Mouse (Mus musculus) layer of hippocampus, postnatal 36 days (tissue): ENCODE results near the gene Tspan17. TPM values are rescaled to one million over a fixed set of nuclear protein-coding genes. Genes with fewer than 3 reads are reported as not detected.
"Not testable (repeated sequence)": the region's sequence is repeated elsewhere in the genome, so short reads cannot be mapped to it uniquely, and the experiment has no call there.

ENCODE experiments used
- DNase-seq, 2 experiments: peaks; one replicate each; pipeline ENCODE4 v3.0.0; 2022
- total RNA-seq, 2 experiments: library from RNA; stranded (reverse); gene quantifications; 2 replicates each; pipeline ENCODE4 v1.2.3; 2021

Gene Tspan17
- total RNA-seq, 2 experiments from 2014 or later = 83.4 to 109 TPM

GRCm38 (mm10) chr13:54765281-54766191 is 23.6 kb upstream of the Tspan17 start:
- no peak for DNase-seq

DNA sequence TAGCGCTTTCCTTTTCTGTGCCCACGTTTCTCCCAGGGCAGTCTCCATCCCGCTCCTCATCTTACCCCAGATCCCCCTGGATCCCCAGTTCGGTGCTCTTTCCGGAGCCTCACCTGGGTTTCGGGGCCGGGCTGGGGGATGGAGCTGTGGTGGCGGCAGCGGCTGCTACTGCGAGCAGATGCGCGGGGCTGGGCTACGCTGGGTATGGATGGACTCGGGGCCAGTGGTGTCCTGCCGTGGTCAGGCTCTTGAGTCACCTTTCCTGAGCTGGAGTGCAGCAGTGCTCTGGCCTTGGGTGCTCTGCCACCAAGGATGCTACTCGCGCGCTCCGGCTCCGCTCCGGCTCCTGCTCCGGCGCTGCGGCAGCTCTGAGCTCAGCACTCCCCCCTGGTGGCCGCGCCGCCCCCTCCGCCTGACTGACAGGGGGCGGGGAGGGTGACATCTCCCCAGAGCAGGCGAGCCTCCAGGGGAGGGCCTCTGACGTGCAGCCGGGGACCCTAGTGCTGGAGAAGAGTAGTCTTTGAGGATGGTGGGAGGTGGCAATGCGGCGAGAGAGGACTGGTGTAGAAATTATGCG is 22.9 kb upstream of the Tspan17 start, which contains the start of gene Sncb:
TSS of gene Sncb (minus strand) at position 404 of the 577 bp plus-strand sequence.
- DNase-seq = peak; percentile 86 to 88

- no peak for DNase-seq
These were observed 22.2 kb upstream of the Tspan17 start for GRCm38 (mm10) chr13:54767012-54767411.

GRCm38 (mm10) chr13:54780592-54780991 is 8.6 kb upstream of the Tspan17 start:
- DNase-seq = no peak

DNA sequence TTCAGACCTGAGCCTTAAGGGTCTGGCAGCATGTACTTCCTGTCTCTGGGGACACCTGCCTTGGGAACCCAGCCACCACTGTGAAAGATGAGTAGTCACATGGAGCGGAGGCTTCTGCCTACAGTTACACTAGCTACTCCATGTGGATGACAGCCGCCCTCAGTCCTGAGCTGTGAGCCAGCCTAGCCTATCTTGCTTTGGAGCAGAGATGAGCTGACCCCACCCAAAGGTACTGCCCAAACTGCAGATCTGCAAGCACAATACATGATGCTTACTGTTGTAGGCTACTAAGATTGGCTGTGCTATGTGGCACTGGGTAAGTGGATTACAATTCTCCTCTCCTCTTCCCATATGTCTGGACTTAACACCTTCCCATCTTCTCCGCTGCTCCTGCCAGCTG is 8.1 kb upstream of the Tspan17 start:
- DNase-seq = no peak

- DNase-seq = no peak
These were observed 5.9 kb upstream of the Tspan17 start for GRCm38 (mm10) chr13:54783235-54783634.

DNA sequence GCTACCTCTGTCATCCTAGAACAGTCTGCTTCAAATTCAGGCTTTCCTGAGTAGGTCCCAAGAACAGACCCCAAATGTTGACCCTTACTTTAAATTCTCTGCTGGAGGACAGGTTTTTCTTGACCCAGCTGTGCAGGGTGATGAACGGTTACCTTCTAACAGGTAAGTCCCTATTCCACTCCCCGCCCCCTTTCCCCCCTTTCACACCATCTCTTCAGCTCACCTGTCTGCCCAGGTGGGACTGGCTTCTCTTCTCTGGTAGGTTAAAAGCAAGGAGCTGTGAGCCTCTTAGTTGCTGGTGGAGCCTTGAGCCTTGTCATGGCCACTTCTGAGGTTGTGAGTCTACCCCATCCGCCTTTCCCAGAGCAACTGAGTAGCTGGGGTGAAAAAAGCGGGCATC is 5.5 kb upstream of the Tspan17 start, which contains the start of gene Eif4e1b:
TSS of gene Eif4e1b (plus strand) at position 301 of the 400 bp plus-strand sequence.
- DNase-seq = no peak

DNA sequence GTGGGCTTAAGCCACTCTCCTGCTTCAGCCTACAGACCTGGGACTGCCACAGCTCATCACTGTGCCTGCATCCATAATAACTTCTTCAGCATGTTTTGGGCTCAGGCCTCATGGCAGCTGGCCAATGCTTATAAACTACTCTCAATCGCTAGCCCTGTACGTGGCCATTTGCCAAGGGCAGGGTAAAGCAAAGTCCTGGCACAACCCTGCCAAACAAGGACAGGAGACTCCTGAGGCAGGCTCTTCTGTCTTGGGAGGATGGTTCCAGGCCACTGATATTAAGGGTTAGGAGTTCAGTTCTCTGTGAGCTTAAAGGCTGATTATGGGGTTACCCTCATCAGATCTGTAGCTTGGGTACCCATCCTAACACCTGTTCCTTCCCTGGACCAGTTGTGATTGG is 1.6 kb upstream of the Tspan17 start:
- DNase-seq = not testable (repeated sequence)

DNA sequence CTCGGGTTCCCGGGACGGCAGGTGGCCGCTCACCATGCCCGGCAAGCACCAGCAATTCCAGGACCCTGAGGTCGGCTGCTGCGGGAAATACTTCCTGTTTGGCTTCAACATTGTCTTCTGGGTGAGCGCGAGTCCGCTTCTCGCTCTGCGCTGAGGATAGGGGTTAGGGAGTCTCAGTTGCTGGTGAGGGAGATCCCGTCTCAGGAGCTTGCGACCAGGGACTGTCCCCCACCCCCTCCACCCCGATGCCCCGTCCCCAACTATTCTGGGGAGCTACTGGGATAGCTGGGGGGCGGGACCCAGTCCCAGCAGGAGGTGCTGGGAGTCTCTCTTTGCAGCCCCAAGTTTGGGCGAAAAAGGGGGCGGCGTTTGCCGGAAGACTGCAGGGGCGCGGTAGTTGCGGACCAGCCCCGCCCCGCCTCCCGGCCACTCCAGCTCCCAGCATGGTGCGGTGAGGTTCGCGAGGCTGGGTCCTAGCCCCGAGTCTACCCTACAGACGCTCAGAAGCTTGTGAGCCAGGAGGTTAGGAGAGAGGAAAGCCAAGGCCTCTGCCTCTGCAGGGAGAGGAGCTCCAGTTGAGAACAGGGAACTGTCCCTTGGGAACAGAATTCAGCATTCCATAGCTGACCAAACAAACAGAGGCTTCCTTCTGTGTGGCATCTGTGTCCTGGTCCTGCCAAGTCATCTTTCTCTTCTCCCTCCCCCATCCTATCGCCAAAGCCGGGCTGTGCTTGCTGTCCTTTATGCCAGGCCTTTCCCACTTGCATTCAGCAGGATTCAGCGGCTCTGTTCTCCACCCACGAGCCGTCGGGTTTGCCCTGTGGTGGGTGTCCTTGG is 602 bp downstream of the Tspan17 start:
- no peak for DNase-seq

GRCm38 (mm10) chr13:54792259-54793230 is 3.4 kb downstream of the Tspan17 start:
- no peak for DNase-seq

DNA sequence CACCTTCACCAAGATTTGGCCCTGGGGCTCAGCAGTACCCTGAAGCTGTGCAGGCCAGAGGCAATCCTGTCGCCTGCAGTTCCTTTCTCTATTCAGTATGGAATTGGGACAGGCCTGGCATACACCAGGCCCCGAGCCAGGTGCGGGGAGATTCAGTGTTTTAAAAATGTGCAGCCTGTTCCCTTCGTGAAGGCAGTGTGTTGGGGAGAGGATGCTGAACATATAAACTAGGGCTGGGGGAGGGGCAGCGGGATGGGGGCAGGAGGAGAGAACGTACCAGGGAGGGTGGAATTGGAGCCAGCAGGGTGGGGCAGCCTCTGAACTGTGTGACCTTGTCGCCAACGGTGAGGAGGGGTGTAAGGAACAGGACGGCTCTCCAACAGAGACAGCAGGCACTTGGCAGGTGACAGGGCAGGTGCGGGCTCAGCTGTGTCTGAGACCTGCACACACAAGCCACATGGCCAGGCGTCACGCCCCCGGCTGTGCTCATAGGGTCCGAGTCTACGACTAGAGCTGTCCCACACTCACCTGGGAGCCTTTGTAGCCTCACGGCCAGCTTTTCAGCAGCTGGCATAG is 4.9 kb downstream of the Tspan17 start:
- peak in 1 of 2 experiments; percentile 31 for DNase-seq

DNA sequence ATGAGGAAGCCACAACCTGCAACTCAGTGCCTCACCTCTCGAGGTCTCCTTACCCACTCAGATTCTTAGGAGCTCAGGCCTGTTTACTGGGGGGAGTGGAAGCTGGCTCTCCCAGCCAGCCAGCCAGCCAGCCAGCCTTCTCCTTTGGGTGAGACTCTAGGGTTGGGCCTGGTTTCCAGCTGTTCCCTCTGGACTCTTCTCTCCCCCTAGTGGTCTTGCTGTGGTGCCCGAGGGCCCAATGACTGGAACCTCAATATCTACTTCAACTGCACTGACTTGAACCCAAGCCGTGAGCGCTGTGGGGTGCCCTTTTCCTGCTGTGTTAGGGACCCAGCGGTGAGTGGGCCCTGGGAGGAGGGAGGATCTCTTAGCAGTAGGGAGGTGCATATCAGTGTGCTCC is 5.7 kb downstream of the Tspan17 start:
- DNase-seq = no peak

DNA sequence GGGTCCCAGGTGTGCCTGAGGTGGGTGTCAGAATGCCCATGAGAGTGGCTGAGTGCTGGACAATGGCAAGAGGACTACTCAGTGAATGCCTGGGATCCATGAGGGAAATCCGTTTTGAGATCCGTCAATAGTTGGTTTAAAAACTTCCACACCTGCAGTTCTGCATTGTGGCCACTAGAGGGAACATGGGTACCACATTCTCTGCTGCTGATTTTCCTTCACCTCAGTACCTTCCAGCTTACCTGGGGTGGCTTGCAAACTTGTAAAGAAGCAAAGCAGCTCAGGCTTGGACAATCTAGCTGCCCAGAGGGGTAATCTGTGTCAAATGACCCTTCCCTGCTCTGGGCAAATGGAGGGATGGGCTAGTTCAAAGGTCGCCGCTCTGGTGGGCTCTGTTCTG is 8.2 kb downstream of the Tspan17 start:
- peak in 1 of 2 experiments; percentile 26 for DNase-seq

DNA sequence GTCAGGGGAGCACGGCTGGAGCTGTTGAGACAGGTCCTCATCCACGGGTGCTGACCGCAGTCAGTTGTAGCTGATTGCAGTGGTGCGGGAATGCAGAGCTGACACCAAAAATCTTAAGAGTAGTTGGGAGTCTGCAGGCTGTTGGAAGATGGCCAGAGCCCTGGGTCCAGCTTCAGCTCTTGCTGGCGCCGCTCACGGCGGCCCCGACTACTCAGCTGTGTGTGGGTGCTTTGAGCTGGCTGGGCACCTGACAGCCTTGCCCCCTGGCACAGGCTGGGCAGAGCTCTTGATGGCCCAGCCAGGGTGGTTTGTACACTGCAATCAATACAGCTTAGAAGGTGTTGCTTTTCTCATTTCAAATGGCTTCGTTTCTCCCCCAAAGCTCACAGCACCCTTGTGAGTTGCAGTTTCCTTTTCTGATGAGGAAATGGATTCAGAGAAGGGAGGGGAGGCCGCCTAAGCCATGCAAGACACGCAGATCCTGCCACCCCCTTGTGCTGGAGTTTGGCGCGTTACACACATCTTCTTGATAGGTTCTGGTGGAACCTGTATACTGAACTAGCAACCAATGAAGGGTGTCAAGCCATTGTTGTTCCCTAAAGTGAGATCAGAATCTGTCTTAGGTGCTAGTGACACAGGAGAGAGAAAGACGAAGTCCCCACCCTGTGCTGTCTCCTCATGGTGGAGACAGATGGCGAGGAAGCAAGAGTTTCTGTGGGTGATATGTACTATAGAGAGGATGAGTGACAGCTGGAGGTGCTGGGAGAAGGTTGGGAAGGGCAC is 8.9 kb downstream of the Tspan17 start:
- DNase-seq = peak in 1 of 2 experiments; percentile 55

DNA sequence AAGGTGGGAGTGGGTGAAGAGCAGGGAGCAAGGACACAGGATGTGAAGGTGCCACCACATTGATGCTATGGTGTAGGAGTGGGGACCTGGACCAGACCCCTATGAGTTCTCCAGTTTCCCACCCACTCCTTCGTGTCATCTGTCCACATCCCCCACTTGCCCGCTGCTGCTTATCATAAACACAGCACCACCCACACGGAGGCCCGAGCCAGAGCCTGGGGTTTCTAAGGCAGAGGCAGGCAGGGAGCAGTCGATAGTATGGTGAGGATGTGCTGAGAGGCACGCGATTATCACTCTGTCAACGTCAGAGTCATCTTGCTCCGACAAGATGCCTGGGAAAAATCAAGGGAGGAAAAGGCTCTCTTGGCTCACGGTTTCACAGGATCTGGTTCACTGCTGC is 9.6 kb downstream of the Tspan17 start:
- DNase-seq = peak; percentile 64 to 71

GRCm38 (mm10) chr13:54799701-54800100 is 10.5 kb downstream of the Tspan17 start:
- peak; percentile 78 to 80 for DNase-seq

DNA sequence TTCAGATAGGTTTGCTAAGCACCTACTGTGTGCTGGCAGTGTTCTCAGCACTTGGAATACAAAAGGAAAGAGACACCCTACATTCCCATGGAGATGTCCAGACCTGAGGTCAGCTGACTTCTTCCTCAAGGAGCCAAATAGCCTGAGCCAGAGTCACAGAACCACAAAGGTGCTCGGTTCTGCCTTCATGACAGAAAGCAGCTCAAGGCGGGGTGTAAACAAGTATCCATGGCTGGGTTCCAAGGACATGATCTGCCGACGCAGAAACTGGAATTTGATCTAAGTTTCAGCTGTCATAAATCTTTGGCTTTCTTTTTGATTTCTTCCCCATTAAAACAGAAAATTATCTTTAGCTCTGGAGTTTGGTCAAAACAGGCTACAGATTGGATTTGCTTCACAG is 11.0 kb downstream of the Tspan17 start:
- DNase-seq = no peak

- no peak for DNase-seq
These were observed 13.8 kb downstream of the Tspan17 start for GRCm38 (mm10) chr13:54803010-54803409.

DNA sequence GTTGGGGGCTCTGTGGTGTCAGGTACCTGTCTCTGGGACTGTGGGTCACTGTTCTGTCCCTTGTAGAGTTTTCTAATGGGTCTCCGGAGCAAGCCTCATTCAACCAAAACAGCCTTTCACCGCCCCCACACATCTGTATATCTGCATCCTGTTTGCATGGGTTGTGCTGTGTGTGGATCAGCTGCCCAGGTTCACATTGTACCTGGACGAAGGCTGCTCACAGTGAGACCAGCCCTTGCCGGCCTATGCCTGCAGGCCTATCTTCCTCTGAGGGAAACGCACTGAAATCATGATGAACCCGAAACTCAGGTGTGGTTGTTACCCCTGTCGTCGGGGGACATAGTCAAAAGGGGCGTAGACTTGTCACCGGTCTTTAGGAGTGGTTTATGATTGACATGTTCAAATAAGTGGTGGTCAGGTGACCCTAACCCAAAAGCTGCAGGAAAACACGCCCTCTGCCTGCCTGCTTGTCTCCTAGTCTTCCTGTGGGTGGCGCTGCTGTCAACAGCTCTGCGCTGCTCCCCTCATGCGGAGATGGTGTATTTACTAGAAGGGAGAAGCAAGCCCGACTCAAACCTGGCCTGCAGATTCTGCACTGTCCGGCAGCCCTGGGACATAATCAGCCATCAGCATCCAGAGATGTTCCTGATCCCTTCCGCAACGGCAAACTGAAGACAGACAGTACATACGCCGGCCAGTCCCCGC is 16.1 kb downstream of the Tspan17 start:
- DNase-seq = no peak
